Mouse (Mus musculus): ENCODE measurements at regions not wholly inside any gene's neighbourhood (a gene's known extent, or its start where the extent isn't known, plus 50 kb on each side); places are given as distances from the start of the nearest gene placed in this dataset.

- DNase-seq = no peak
Measured at GRCm38 (mm10) chr12:12693838-12694777, 247.6 kb downstream of the Mycn start.

- DNase-seq = no peak
Measured at GRCm38 (mm10) chr12:12687376-12687775, 254.3 kb downstream of the Mycn start.

GRCm38 (mm10) chr12:12685217-12685522, 256.5 kb downstream of the Mycn start:
- DNase-seq = no peak

- no peak for DNase-seq
Measured at GRCm38 (mm10) chr12:12684481-12685216, 257.1 kb downstream of the Mycn start.

GRCm38 (mm10) chr12:12683733-12684470, 257.8 kb downstream of the Mycn start:
- no peak for DNase-seq

GRCm38 (mm10) chr12:12681101-12681500, 260.6 kb downstream of the Mycn start:
- no peak for DNase-seq

GRCm38 (mm10) chr12:12680371-12680921, 261.3 kb downstream of the Mycn start:
- DNase-seq = no peak

GRCm38 (mm10) chr12:12676676-12677075, 265.0 kb downstream of the Mycn start:
- no peak for DNase-seq

GRCm38 (mm10) chr12:12669931-12670330, 271.8 kb downstream of the Mycn start:
- DNase-seq = no peak

- DNase-seq = no peak
Measured at GRCm38 (mm10) chr12:12668919-12669318, 272.8 kb downstream of the Mycn start.

GRCm38 (mm10) chr12:12655611-12656010, 286.1 kb downstream of the Mycn start:
- DNase-seq = no peak

GRCm38 (mm10) chr12:12655184-12655583, 286.5 kb downstream of the Mycn start:
- no peak for DNase-seq

GRCm38 (mm10) chr12:12652361-12652760, 289.4 kb downstream of the Mycn start:
- no peak for DNase-seq

GRCm38 (mm10) chr12:12650309-12650708, 291.4 kb downstream of the Mycn start:
- DNase-seq = no peak

GRCm38 (mm10) chr12:12647467-12647866, 294.2 kb downstream of the Mycn start:
- no peak for DNase-seq

- no peak for DNase-seq
Measured at GRCm38 (mm10) chr12:12645183-12645582, 296.5 kb downstream of the Mycn start.

- no peak for DNase-seq
Measured at GRCm38 (mm10) chr12:12643247-12643963, 298.3 kb downstream of the Mycn start.

GRCm38 (mm10) chr12:12635308-12635707, 306.4 kb downstream of the Mycn start:
- DNase-seq = no peak

- DNase-seq = no peak
Measured at GRCm38 (mm10) chr12:12627597-12627996, 314.1 kb downstream of the Mycn start.

- DNase-seq = no peak
Measured at GRCm38 (mm10) chr12:12625788-12626187, 315.9 kb downstream of the Mycn start.

GRCm38 (mm10) chr12:12622712-12623292, 318.9 kb downstream of the Mycn start:
- peak; percentile 48 to 50 for DNase-seq

GRCm38 (mm10) chr12:12621506-12621905, 320.2 kb downstream of the Mycn start:
- DNase-seq = no peak
